Mouse (Mus musculus) heart, postnatal 0 days (tissue): ENCODE measurements around the gene Hpn.

Experiments
- CTCF ChIP-seq: IDR thresholded peaks from 2 replicates; pipeline ENCODE4 v1.5.1; 2016; ENCODE audit warnings: antibody characterized with exemption, control low read depth, low read depth
- EP300 ChIP-seq: IDR thresholded peaks from 2 replicates; pipeline ENCODE4 v1.6.1; 2016; ENCODE audit warnings: antibody characterized with exemption, low read depth

DNA sequence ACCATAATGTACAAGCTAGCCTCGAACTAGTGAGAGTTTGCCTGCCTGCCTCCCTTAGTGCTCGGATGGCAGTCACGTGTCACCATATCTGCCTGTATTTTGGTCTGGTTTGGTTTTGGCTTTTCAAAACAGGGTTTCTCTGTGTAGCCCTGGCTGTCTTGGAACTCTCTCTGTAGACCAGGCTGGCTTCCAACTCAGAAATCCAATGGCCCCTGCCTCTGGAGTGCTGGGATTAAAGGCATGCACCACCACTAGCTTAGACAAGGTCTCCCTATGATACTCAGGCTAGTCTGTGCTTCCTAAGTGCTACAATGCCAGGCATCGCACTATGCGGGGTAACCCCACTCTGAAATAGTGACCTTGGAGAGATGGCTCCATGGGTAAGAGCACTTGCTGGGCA is 5.3 kb downstream of the Hpn start:
- TF ChIP-seq CTCF (no peak), EP300 (no peak)
